Mouse (Mus musculus) embryonic facial prominence, embryonic 12.5 days (tissue): Measurements from ENCODE around the gene Rbpms2. TPM values are rescaled to one million over a fixed set of nuclear protein-coding genes. Genes with fewer than 3 reads are reported as not detected.
"Not testable (repeated sequence)": the region's sequence is repeated elsewhere in the genome, so short reads cannot be mapped to it uniquely, and the experiment has no call there.

Experiments
- ATAC-seq: fragments of 200-750 bp; cut with Nextera tagmentation; 2 replicates; pipeline ENCODE4 v1.8.0; 2017; ENCODE audit not compliant: insufficient number of reproducible peaks, insufficient read depth, low FRiP score, low TSS enrichment
- H3K27ac ChIP-seq: fragments of 300-500 bp; sonication (generic); 2 replicates; pipeline ENCODE4 v1.5.1; 2016; ENCODE audit warnings: mild to moderate bottlenecking
- H3K27me3 ChIP-seq: fragments of 300-500 bp; sonication (generic); 2 replicates; pipeline ENCODE4 v1.6.1; 2016; ENCODE audit warnings: mild to moderate bottlenecking, moderate library complexity
- H3K36me3 ChIP-seq: fragments of 300-500 bp; sonication (generic); 2 replicates; pipeline ENCODE4 v1.6.1; 2016; ENCODE audit warnings: mild to moderate bottlenecking
- H3K4me1 ChIP-seq: fragments of 300-500 bp; sonication (generic); 2 replicates; pipeline ENCODE4 v1.6.1; 2016
- H3K4me2 ChIP-seq: fragments of 300-500 bp; sonication (generic); replicated peaks from 2 replicates; pipeline ENCODE4 v1.6.1; 2016; ENCODE audit warnings: mild to moderate bottlenecking, moderate library complexity
- H3K4me3 ChIP-seq: fragments of 300-500 bp; sonication (generic); 2 replicates; pipeline ENCODE4 v1.5.1; 2016; ENCODE audit warnings: mild to moderate bottlenecking
- H3K9ac ChIP-seq: fragments of 300-500 bp; sonication (generic); 2 replicates; pipeline ENCODE4 v1.6.1; 2016; ENCODE audit warnings: mild to moderate bottlenecking, moderate library complexity
- H3K9me3 ChIP-seq: fragments of 300-500 bp; sonication (generic); 2 replicates; pipeline ENCODE4 v1.6.1; 2016; ENCODE audit warnings: mild to moderate bottlenecking, moderate library complexity
- WGBS: fragments of 180-500 bp; shearing (Covaris S2); methylation state at CpG from one replicate; pipeline ENCODE4 v1.1.7; 2016; 5-methylcytosine and 5-hydroxymethylcytosine counted together
- polyA plus RNA-seq: library from polyadenylated mRNA; unstranded; fragments of >200 nt; fragmentation: Nextera tagmentation; extraction: Ambion mirVana; gene quantifications from 2 replicates; pipeline ENCODE4 v1.2.1, GENCODE M21; 2016

Gene Rbpms2
- polyA plus RNA-seq, 1 experiment from 2014 or later: 18.7 TPM

GRCm38 (mm10) chr9:65682994-65683393 is 53.5 kb downstream of the Rbpms2 start:
- no peaks in the 10 kb centered on the region for H3K27me3 ChIP-seq
- no peak overlapping the region for H3K4me3 ChIP-seq
- H3K4me2 ChIP-seq: no peak overlapping the region
- WGBS: 78% methylated on average over 1 of the region's 1 CpGs
- no peak for ATAC-seq
- H3K27ac ChIP-seq: no peak overlapping the region
- no peaks in the 10 kb centered on the region for H3K9me3 ChIP-seq
- H3K36me3 ChIP-seq: peaks cover 27% of the 10 kb centered on the region
- H3K9ac ChIP-seq: no peak overlapping the region
- H3K4me1 ChIP-seq: peaks cover 35% of the 10 kb centered on the region

GRCm38 (mm10) chr9:65684704-65685103 is 55.3 kb downstream of the Rbpms2 start:
- Histone ChIP-seq H3K36me3 (peaks cover 36% of the 10 kb centered on the region), H3K4me1 (peaks cover 18% of the 10 kb centered on the region), H3K4me3 (no peak overlapping the region), H3K27me3 (no peaks in the 10 kb centered on the region), H3K4me2 (no peak overlapping the region), H3K27ac (no peak overlapping the region), H3K9me3 (no peaks in the 10 kb centered on the region), H3K9ac (no peak overlapping the region)
- ATAC-seq: no peak
- 91% methylated on average over 2 of the region's 2 CpGs for WGBS

GRCm38 (mm10) chr9:65689869-65690268 is 60.4 kb downstream of the Rbpms2 start:
- H3K9ac ChIP-seq, H3K4me1 ChIP-seq, H3K9me3 ChIP-seq, H3K4me3 ChIP-seq, H3K4me2 ChIP-seq, ATAC-seq, H3K27me3 ChIP-seq, H3K27ac ChIP-seq: not testable (repeated sequence)
- peaks cover 72% of the 10 kb centered on the region for H3K36me3 ChIP-seq
- 53% methylated on average over 2 of the region's 2 CpGs for WGBS

GRCm38 (mm10) chr9:65692466-65692865 is 63.0 kb downstream of the Rbpms2 start:
- Histone ChIP-seq H3K27ac (peak overlapping the region; percentile 69; the same call in 1 of the 2 replicates), H3K9ac (no peak overlapping the region), H3K4me1 (peaks cover 4% of the 10 kb centered on the region; the same call in 1 of the 2 replicates), H3K4me3 (no peak overlapping the region), H3K36me3 (peaks cover 79% of the 10 kb centered on the region), H3K4me2 (no peak overlapping the region), H3K9me3 (no peaks in the 10 kb centered on the region), H3K27me3 (no peaks in the 10 kb centered on the region)
- WGBS: 50% methylated on average over 3 of the region's 3 CpGs
- no peak for ATAC-seq

GRCm38 (mm10) chr9:65692959-65693603 is 63.6 kb downstream of the Rbpms2 start:
- Histone ChIP-seq H3K9me3 (no peaks in the 10 kb centered on the region), H3K4me2 (no peak overlapping the region), H3K27ac (peak overlapping the region; percentile 69), H3K4me3 (no peak overlapping the region), H3K36me3 (peaks cover 79% of the 10 kb centered on the region), H3K4me1 (peaks cover 4% of the 10 kb centered on the region; the same call in 1 of the 2 replicates), H3K27me3 (no peaks in the 10 kb centered on the region), H3K9ac (no peak overlapping the region)
- WGBS: 30% methylated on average over 5 of the region's 5 CpGs
- ATAC-seq: no peak

GRCm38 (mm10) chr9:65695646-65696045 is 66.2 kb downstream of the Rbpms2 start:
- H3K4me3 ChIP-seq: no peak overlapping the region
- no peaks in the 10 kb centered on the region for H3K27me3 ChIP-seq
- H3K9me3 ChIP-seq: no peaks in the 10 kb centered on the region
- H3K4me1 ChIP-seq: peaks cover 4% of the 10 kb centered on the region; the same call in 1 of the 2 replicates
- ATAC-seq: no peak
- H3K9ac ChIP-seq: no peak overlapping the region
- no peak overlapping the region for H3K4me2 ChIP-seq
- H3K27ac ChIP-seq: 0 out of 2 replicates have a peak overlapping the region, but pooled peaks have one; percentile 0
- peaks cover 87% of the 10 kb centered on the region for H3K36me3 ChIP-seq
- WGBS: 82% methylated on average over 3 of the region's 3 CpGs

GRCm38 (mm10) chr9:65696337-65696736 is 66.9 kb downstream of the Rbpms2 start:
- Histone ChIP-seq H3K4me1 (peaks cover 4% of the 10 kb centered on the region; the same call in 1 of the 2 replicates), H3K4me3 (no peak overlapping the region), H3K4me2 (no peak overlapping the region), H3K9me3 (no peaks in the 10 kb centered on the region), H3K27me3 (no peaks in the 10 kb centered on the region), H3K9ac (no peak overlapping the region), H3K27ac (no peak overlapping the region), H3K36me3 (peaks cover 92% of the 10 kb centered on the region)
- ATAC-seq: no peak

GRCm38 (mm10) chr9:65697356-65697755 is 67.9 kb downstream of the Rbpms2 start:
- no peak overlapping the region for H3K27ac ChIP-seq
- H3K4me1 ChIP-seq: no peaks in the 10 kb centered on the region; the same call in 1 of the 2 replicates
- peaks cover 92% of the 10 kb centered on the region for H3K36me3 ChIP-seq
- H3K9ac ChIP-seq: no peak overlapping the region
- 84% methylated on average over 7 of the region's 7 CpGs for WGBS
- no peaks in the 10 kb centered on the region for H3K27me3 ChIP-seq
- ATAC-seq: no peak
- H3K4me2 ChIP-seq: no peak overlapping the region
- H3K9me3 ChIP-seq: no peaks in the 10 kb centered on the region
- H3K4me3 ChIP-seq: no peak overlapping the region

- Histone ChIP-seq H3K4me1 (no peaks in the 10 kb centered on the region; the same call in 1 of the 2 replicates), H3K36me3 (peaks cover 93% of the 10 kb centered on the region), H3K9me3 (no peaks in the 10 kb centered on the region), H3K4me3 (no peak overlapping the region), H3K4me2 (no peak overlapping the region), H3K27me3 (no peaks in the 10 kb centered on the region), H3K27ac (no peak overlapping the region), H3K9ac (no peak overlapping the region)
- ATAC-seq: no peak
Observed at GRCm38 (mm10) chr9:65697992-65698391, 68.5 kb downstream of the Rbpms2 start.

- no peaks in the 10 kb centered on the region for H3K27me3 ChIP-seq
- no peak overlapping the region for H3K9ac ChIP-seq
- H3K4me2 ChIP-seq: no peak overlapping the region
- H3K4me3 ChIP-seq: no peak overlapping the region
- no peaks in the 10 kb centered on the region for H3K4me1 ChIP-seq
- WGBS: 82% methylated on average over 6 of the region's 6 CpGs
- no peak for ATAC-seq
- peaks cover 85% of the 10 kb centered on the region for H3K36me3 ChIP-seq
- no peak overlapping the region for H3K27ac ChIP-seq
- H3K9me3 ChIP-seq: no peaks in the 10 kb centered on the region
Observed at GRCm38 (mm10) chr9:65700504-65700903, 71.1 kb downstream of the Rbpms2 start.

GRCm38 (mm10) chr9:65702286-65702685 is 72.8 kb downstream of the Rbpms2 start:
- Histone ChIP-seq H3K9me3 (no peaks in the 10 kb centered on the region), H3K4me1 (no peaks in the 10 kb centered on the region), H3K27ac (no peak overlapping the region), H3K36me3 (peaks cover 69% of the 10 kb centered on the region), H3K27me3 (no peaks in the 10 kb centered on the region), H3K9ac (no peak overlapping the region), H3K4me3 (no peak overlapping the region), H3K4me2 (no peak overlapping the region)
- WGBS: 93% methylated on average over 9 of the region's 9 CpGs
- no peak for ATAC-seq

- Histone ChIP-seq H3K4me3 (no peak overlapping the region), H3K4me2 (no peak overlapping the region), H3K9ac (no peak overlapping the region), H3K27me3 (no peaks in the 10 kb centered on the region), H3K27ac (no peak overlapping the region), H3K36me3 (peaks cover 60% of the 10 kb centered on the region), H3K4me1 (no peaks in the 10 kb centered on the region), H3K9me3 (no peaks in the 10 kb centered on the region)
- no peak for ATAC-seq
- WGBS: 88% methylated on average over 7 of the region's 7 CpGs
Observed at GRCm38 (mm10) chr9:65703241-65703640, 73.8 kb downstream of the Rbpms2 start.
